Mouse (Mus musculus): ENCODE data around the gene Uba7. TPM values are rescaled to one million over a fixed set of nuclear protein-coding genes. Genes with fewer than 3 reads are reported as not detected.

Gene Uba7
- total and polyA plus RNA-seq, 2 experiments from 2014 or later, result 1.9 to 5.0 TPM

- H3K4me1 ChIP-seq (ENCODE audit: insufficient read depth, low read length), result no peaks in the 10 kb centered on the region
- TF ChIP-seq CTCF (IDR thresholded peaks at IDR 0.05), result no peak
- no peak for DNase-seq (ENCODE audit: low spot score)
- H3K4me2 ChIP-seq (ENCODE audit: low read depth, low read length, poor library complexity, severe bottlenecking), result no peak overlapping the region
- 91% methylated on average over 5 of the region's 5 CpGs for WGBS
- no peaks in the 10 kb centered on the region for H3K9me3 ChIP-seq (ENCODE audit: low read length)
- no peak overlapping the region for H3K9ac ChIP-seq (replicated peaks; ENCODE audit: low read length, poor library complexity, severe bottlenecking)
- no peak overlapping the region for H3K27ac ChIP-seq (ENCODE audit: low read depth, low read length)
- H3K27me3 ChIP-seq (ENCODE audit: insufficient read depth, low read length), result no peaks in the 10 kb centered on the region
- H3K36me3 ChIP-seq (ENCODE audit: insufficient read depth, low read length), result peaks cover 29% of the 10 kb centered on the region
- H3K4me3 ChIP-seq (ENCODE audit: low read depth, low read length), result no peak overlapping the region
- ATAC-seq (ENCODE audit: low FRiP score), result no peak
These were observed 56.8 kb downstream of the Uba7 start for GRCm38 (mm10) chr9:108032126-108032525.

Other genes with a start within 250 kb of the Uba7 start
- 142 and 145 TPM in 2 replicates for gene Rbm5, start 204.5 kb upstream of the Uba7 start, total RNA-seq (2014; rRNA removed)
- gene Rbm5, start 204.5 kb upstream of the Uba7 start, polyA plus RNA-seq (2015; fragmentation: Nextera tagmentation; extraction: Ambion mirVana), result 159 and 160 TPM in 2 replicates
- gene Rbm6, start 102.3 kb upstream of the Uba7 start, total RNA-seq (2014; rRNA removed), result 81.3 and 87.9 TPM in 2 replicates
- 48.8 and 57.9 TPM in 2 replicates for gene Rbm6, start 102.3 kb upstream of the Uba7 start, polyA plus RNA-seq (2015; fragmentation: Nextera tagmentation; extraction: Ambion mirVana)
- 23.9 and 24.9 TPM in 2 replicates for gene Mon1a, start 87.4 kb upstream of the Uba7 start, total RNA-seq (2014; rRNA removed)
- 16.7 and 18.1 TPM in 2 replicates for gene Mon1a, start 87.4 kb upstream of the Uba7 start, polyA plus RNA-seq (2015; fragmentation: Nextera tagmentation; extraction: Ambion mirVana)
- gene Mst1r, start 68.6 kb upstream of the Uba7 start, total RNA-seq (2014; rRNA removed), result 1.2 and 1.8 TPM in 2 replicates
- 1.1 and 1.2 TPM in 2 replicates for gene Mst1r, start 68.6 kb upstream of the Uba7 start, polyA plus RNA-seq (2015; fragmentation: Nextera tagmentation; extraction: Ambion mirVana)
- 0.05 TPM in 1 of 2 replicates, not detected in the other for gene Actl11, start 47.0 kb upstream of the Uba7 start, total RNA-seq (2014; rRNA removed)
- gene Actl11, start 47.0 kb upstream of the Uba7 start, polyA plus RNA-seq (2015; fragmentation: Nextera tagmentation; extraction: Ambion mirVana), result not detected in 2 replicates
- gene Camkv, start 39.8 kb upstream of the Uba7 start, total RNA-seq (2014; rRNA removed), result 133 and 153 TPM in 2 replicates
- 136 and 149 TPM in 2 replicates for gene Camkv, start 39.8 kb upstream of the Uba7 start, polyA plus RNA-seq (2015; fragmentation: Nextera tagmentation; extraction: Ambion mirVana)
- gene Traip, start 25.4 kb upstream of the Uba7 start, total RNA-seq (2014; rRNA removed), result 9.0 and 11.4 TPM in 2 replicates
- gene Traip, start 25.4 kb upstream of the Uba7 start, polyA plus RNA-seq (2015; fragmentation: Nextera tagmentation; extraction: Ambion mirVana), result 11.6 and 12.0 TPM in 2 replicates
- gene Gm20661, start 7.6 kb downstream of the Uba7 start, total RNA-seq (2014; rRNA removed), result 0.55 TPM in 1 of 2 replicates, not detected in the other
- 0.33 and 0.48 TPM in 2 replicates for gene Gm20661, start 7.6 kb downstream of the Uba7 start, polyA plus RNA-seq (2015; fragmentation: Nextera tagmentation; extraction: Ambion mirVana)
- 12.3 and 14.8 TPM in 2 replicates for gene Inka1, start 10.4 kb downstream of the Uba7 start, total RNA-seq (2014; rRNA removed)
- gene Inka1, start 10.4 kb downstream of the Uba7 start, polyA plus RNA-seq (2015; fragmentation: Nextera tagmentation; extraction: Ambion mirVana), result 16.2 and 18.1 TPM in 2 replicates
- gene Cdhr4, start 17.0 kb downstream of the Uba7 start, total RNA-seq (2014; rRNA removed), result 0.42 and 5.6 TPM in 2 replicates
- 0.59 and 1.1 TPM in 2 replicates for gene Cdhr4, start 17.0 kb downstream of the Uba7 start, polyA plus RNA-seq (2015; fragmentation: Nextera tagmentation; extraction: Ambion mirVana)
- gene Gm20662, start 20.8 kb downstream of the Uba7 start, total RNA-seq (2014; rRNA removed), result 3.6 TPM in 1 of 2 replicates, not detected in the other
- 0.31 TPM in 1 of 2 replicates, not detected in the other for gene Gm20662, start 20.8 kb downstream of the Uba7 start, polyA plus RNA-seq (2015; fragmentation: Nextera tagmentation; extraction: Ambion mirVana)
- gene Ip6k1, start 27.0 kb downstream of the Uba7 start, total RNA-seq (2014; rRNA removed), result 249 and 272 TPM in 2 replicates
- gene Ip6k1, start 27.0 kb downstream of the Uba7 start, polyA plus RNA-seq (2015; fragmentation: Nextera tagmentation; extraction: Ambion mirVana), result 90.5 and 94.1 TPM in 2 replicates
- 13.4 and 18.7 TPM in 2 replicates for gene Gmppb, start 73.7 kb downstream of the Uba7 start, total RNA-seq (2014; rRNA removed)
- 14.9 and 17.8 TPM in 2 replicates for gene Gmppb, start 73.7 kb downstream of the Uba7 start, polyA plus RNA-seq (2015; fragmentation: Nextera tagmentation; extraction: Ambion mirVana)
- gene Amigo3, start 77.7 kb downstream of the Uba7 start, total RNA-seq (2014; rRNA removed), result 2.5 and 3.7 TPM in 2 replicates
- gene Amigo3, start 77.7 kb downstream of the Uba7 start, polyA plus RNA-seq (2015; fragmentation: Nextera tagmentation; extraction: Ambion mirVana), result 1.4 and 1.6 TPM in 2 replicates
- 0.14 TPM in 1 of 2 replicates, not detected in the other for gene Mst1, start 104.9 kb downstream of the Uba7 start, total RNA-seq (2014; rRNA removed)
- not detected in 2 replicates for gene Mst1, start 104.9 kb downstream of the Uba7 start, polyA plus RNA-seq (2015; fragmentation: Nextera tagmentation; extraction: Ambion mirVana)
- 46.3 and 60.6 TPM in 2 replicates for gene Rnf123, start 107.8 kb downstream of the Uba7 start, total RNA-seq (2014; rRNA removed)
- 44.1 and 49.1 TPM in 2 replicates for gene Rnf123, start 107.8 kb downstream of the Uba7 start, polyA plus RNA-seq (2015; fragmentation: Nextera tagmentation; extraction: Ambion mirVana)
- 32.3 and 45.1 TPM in 2 replicates for gene Apeh, start 119.1 kb downstream of the Uba7 start, total RNA-seq (2014; rRNA removed)
- gene Apeh, start 119.1 kb downstream of the Uba7 start, polyA plus RNA-seq (2015; fragmentation: Nextera tagmentation; extraction: Ambion mirVana), result 38.3 and 42.7 TPM in 2 replicates
- gene Bsn, start 214.9 kb downstream of the Uba7 start, total RNA-seq (2014; rRNA removed), result 59.4 and 60.6 TPM in 2 replicates
- 6.1 and 7.7 TPM in 2 replicates for gene Bsn, start 214.9 kb downstream of the Uba7 start, polyA plus RNA-seq (2015; fragmentation: Nextera tagmentation; extraction: Ambion mirVana)

Data from midbrain, postnatal 0 days (tissue).